Mouse (Mus musculus) liver, postnatal 0 days (tissue): ENCODE results near the gene Dcun1d4. TPM values are rescaled to one million over a fixed set of nuclear protein-coding genes. Genes with fewer than 3 reads are reported as not detected.

Experiments
- ATAC-seq: fragments of 200-750 bp; cut with Nextera tagmentation; 2 replicates; pipeline ENCODE4 v1.8.0; 2017; ENCODE audit warnings: mild to moderate bottlenecking, moderate library complexity
- DNase-seq: peaks from one replicate; pipeline ENCODE4 v3.0.0-alpha.2; 2016
- H3K27ac ChIP-seq: fragments of 300-500 bp; sonication (generic); 2 replicates; pipeline ENCODE4 v1.5.1; 2014; ENCODE audit warnings: antibody characterized with exemption, moderate library complexity, mild to moderate bottlenecking, low read depth
- H3K27me3 ChIP-seq: fragments of 300-500 bp; sonication (generic); 2 replicates; pipeline ENCODE4 v1.6.1; 2014; ENCODE audit warnings: low read length, control low read depth, mixed read lengths; ENCODE audit not compliant: insufficient read depth
- H3K36me3 ChIP-seq: fragments of 300-500 bp; sonication (generic); replicated peaks from 2 replicates; pipeline ENCODE4 v1.6.1; 2014; ENCODE audit warnings: mild to moderate bottlenecking, control low read depth, low read length, moderate library complexity, mixed read lengths; ENCODE audit not compliant: insufficient read depth
- H3K4me1 ChIP-seq: fragments of 300-500 bp; sonication (generic); 2 replicates; pipeline ENCODE4 v1.6.1; 2014; ENCODE audit warnings: antibody characterized with exemption, mild to moderate bottlenecking, control low read depth; ENCODE audit not compliant: insufficient read depth
- H3K4me2 ChIP-seq: fragments of 300-500 bp; sonication (generic); 2 replicates; pipeline ENCODE4 v1.6.1; 2014; ENCODE audit warnings: low read depth, mild to moderate bottlenecking, low read length, moderate library complexity, mixed read lengths
- H3K4me3 ChIP-seq: fragments of 300-500 bp; sonication (generic); 2 replicates; pipeline ENCODE4 v1.5.1; 2014; ENCODE audit warnings: low read depth, low read length
- H3K9ac ChIP-seq: fragments of 300-500 bp; sonication (generic); replicated peaks from 2 replicates; pipeline ENCODE4 v1.6.1; 2014; ENCODE audit warnings: mild to moderate bottlenecking, moderate library complexity
- H3K9me3 ChIP-seq: fragments of 300-500 bp; sonication (generic); 2 replicates; pipeline ENCODE4 v1.6.1; 2016; ENCODE audit warnings: mild to moderate bottlenecking, control low read depth, low read length, mixed read lengths
- CTCF ChIP-seq: sonication (generic); IDR thresholded peaks from 2 replicates; pipeline ENCODE4 v1.5.1; 2016; ENCODE audit warnings: antibody characterized with exemption, low read depth
- EP300 ChIP-seq: IDR thresholded peaks from 2 replicates; pipeline ENCODE4 v1.6.1; 2016; ENCODE audit warnings: antibody characterized with exemption, low read depth, mild to moderate bottlenecking
- WGBS: fragments of 180-500 bp; shearing (Covaris S2); extraction: QIAGEN DNeasy Blood & Tissue Kit; methylation state at CpG from one replicate; pipeline ENCODE4 v1.1.7; 2014; ENCODE audit not compliant: insufficient replicate concordance; 5-methylcytosine and 5-hydroxymethylcytosine counted together
- polyA plus RNA-seq: library from polyadenylated mRNA; unstranded; fragments of >200 nt; fragmentation: Nextera tagmentation; extraction: Ambion mirVana; gene quantifications from 2 replicates; pipeline ENCODE4 v1.2.1, GENCODE M21; 2015

Dcun1d4 gene
- polyA plus RNA-seq, 1 experiment from 2014 or later = 4.1 TPM

- no peak overlapping the region for H3K4me2 ChIP-seq
- no peaks in the 10 kb centered on the region for H3K4me1 ChIP-seq
- 83% methylated on average over 14 of the region's 14 CpGs for WGBS
- no peaks in the 10 kb centered on the region for H3K27me3 ChIP-seq
- no peak for TF ChIP-seq EP300
- no peak for TF ChIP-seq CTCF
- H3K27ac ChIP-seq = no peak overlapping the region
- 0 out of 2 replicates have a peak, but pooled peaks cover 2% of the 10 kb centered on the region for H3K36me3 ChIP-seq
- no peak for DNase-seq
- no peaks in the 10 kb centered on the region for H3K9me3 ChIP-seq
- no peak for ATAC-seq
- H3K9ac ChIP-seq = no peak overlapping the region
- H3K4me3 ChIP-seq = no peak overlapping the region
Observed at GRCm38 (mm10) chr5:73511074-73511473, 30.3 kb downstream of the Dcun1d4 start.

GRCm38 (mm10) chr5:73512241-73512640 is 31.4 kb downstream of the Dcun1d4 start:
- Histone ChIP-seq H3K9me3 (no peaks in the 10 kb centered on the region), H3K27ac (no peak overlapping the region), H3K4me3 (no peak overlapping the region), H3K36me3 (0 out of 2 replicates have a peak, but pooled peaks cover 2% of the 10 kb centered on the region), H3K9ac (no peak overlapping the region), H3K27me3 (no peaks in the 10 kb centered on the region), H3K4me2 (no peak overlapping the region), H3K4me1 (no peaks in the 10 kb centered on the region)
- no peak for DNase-seq
- TF ChIP-seq CTCF (no peak), EP300 (no peak)
- 85% methylated on average over 1 of the region's 1 CpGs for WGBS
- ATAC-seq = no peak

GRCm38 (mm10) chr5:73512661-73513060 is 31.9 kb downstream of the Dcun1d4 start:
- Histone ChIP-seq H3K4me1 (no peaks in the 10 kb centered on the region), H3K9ac (no peak overlapping the region), H3K36me3 (0 out of 2 replicates have a peak, but pooled peaks cover 2% of the 10 kb centered on the region), H3K4me2 (no peak overlapping the region), H3K27ac (no peak overlapping the region), H3K4me3 (no peak overlapping the region), H3K9me3 (no peaks in the 10 kb centered on the region), H3K27me3 (no peaks in the 10 kb centered on the region)
- TF ChIP-seq CTCF (no peak), EP300 (no peak)
- DNase-seq (no peak), ATAC-seq (no peak)
- WGBS = 82% methylated on average over 9 of the region's 9 CpGs

DNA sequence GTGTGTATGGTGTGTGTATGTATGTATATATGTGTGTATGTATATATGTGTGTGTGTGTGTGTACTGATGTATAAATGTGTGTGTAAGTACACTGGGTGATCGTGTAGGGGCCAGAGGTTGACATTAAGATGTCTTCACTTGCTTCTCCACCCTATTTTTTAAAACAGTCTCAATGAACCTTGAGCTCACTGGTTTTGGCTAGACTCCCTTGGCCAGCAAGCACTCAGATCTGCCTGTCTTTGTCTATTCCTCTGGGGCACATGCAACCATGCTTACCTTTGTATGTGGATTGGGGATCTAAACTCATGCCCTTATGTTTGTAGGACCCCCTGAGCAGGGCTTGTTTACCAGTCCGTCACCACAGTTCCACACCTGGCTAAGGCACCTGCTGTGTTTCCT is 33.4 kb downstream of the Dcun1d4 start:
- Histone ChIP-seq H3K4me1 (no peaks in the 10 kb centered on the region), H3K4me3 (no peak overlapping the region), H3K27me3 (no peaks in the 10 kb centered on the region), H3K9me3 (no peaks in the 10 kb centered on the region), H3K4me2 (no peak overlapping the region), H3K36me3 (0 out of 2 replicates have a peak, but pooled peaks cover 2% of the 10 kb centered on the region), H3K27ac (no peak overlapping the region), H3K9ac (no peak overlapping the region)
- ATAC-seq = no peak
- no peak for DNase-seq
- 79% methylated on average over 2 of the region's 2 CpGs for WGBS
- TF ChIP-seq CTCF (no peak), EP300 (no peak)

- TF ChIP-seq EP300 (no peak), CTCF (no peak)
- no peak overlapping the region for H3K4me3 ChIP-seq
- no peak for DNase-seq
- 84% methylated on average over 5 of the region's 5 CpGs for WGBS
- 0 out of 2 replicates have a peak, but pooled peaks cover 2% of the 10 kb centered on the region for H3K36me3 ChIP-seq
- H3K4me2 ChIP-seq = no peak overlapping the region
- no peak for ATAC-seq
- no peaks in the 10 kb centered on the region for H3K4me1 ChIP-seq
- no peaks in the 10 kb centered on the region for H3K27me3 ChIP-seq
- H3K9me3 ChIP-seq = no peaks in the 10 kb centered on the region
- no peak overlapping the region for H3K27ac ChIP-seq
- no peak overlapping the region for H3K9ac ChIP-seq
Observed at GRCm38 (mm10) chr5:73517299-73517698, 36.5 kb downstream of the Dcun1d4 start.

DNA sequence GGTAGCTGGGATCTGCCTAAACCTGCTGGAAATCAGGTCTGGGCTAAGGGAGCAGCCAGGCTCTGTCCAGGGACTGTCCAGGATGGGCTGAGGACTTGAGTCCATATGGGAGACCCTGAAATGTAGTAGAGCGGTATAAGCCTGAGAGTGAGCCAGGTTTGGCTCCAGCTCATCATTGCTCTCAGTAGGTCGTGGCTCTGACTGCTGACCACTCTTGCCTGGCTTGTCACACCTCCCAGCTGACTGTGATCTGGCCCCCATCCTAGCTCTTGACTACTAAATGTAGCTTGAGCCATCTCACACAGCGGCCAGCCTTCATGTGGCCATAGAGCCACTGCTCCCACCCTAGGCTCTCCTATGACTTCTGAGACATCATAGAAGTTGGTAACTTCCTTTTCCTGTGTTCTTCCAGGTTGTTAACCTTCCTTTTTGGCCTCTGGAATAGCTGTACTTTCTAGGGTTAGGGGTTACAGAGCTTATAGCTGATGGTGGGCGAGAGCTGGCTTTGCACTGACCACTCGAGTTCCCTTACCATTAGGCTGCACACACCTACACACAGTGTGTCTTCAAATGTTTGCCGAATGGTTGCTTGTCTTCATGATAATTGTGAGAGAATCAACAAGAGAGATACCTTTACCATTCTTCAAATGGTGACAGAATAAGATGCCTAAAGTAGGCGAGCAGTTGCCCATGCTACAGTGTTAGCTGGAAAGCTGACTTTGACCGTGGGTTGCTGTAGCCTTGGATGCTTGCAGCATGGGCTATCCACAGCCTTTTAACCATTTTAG is 37.8 kb downstream of the Dcun1d4 start:
- ATAC-seq (no peak), DNase-seq (no peak)
- Histone ChIP-seq H3K4me3 (no peak overlapping the region), H3K4me2 (no peak overlapping the region), H3K27ac (no peak overlapping the region), H3K9ac (no peak overlapping the region), H3K36me3 (no peaks in the 10 kb centered on the region), H3K4me1 (0 out of 2 replicates have a peak, but pooled peaks cover 2% of the 10 kb centered on the region), H3K9me3 (no peaks in the 10 kb centered on the region), H3K27me3 (no peaks in the 10 kb centered on the region)
- WGBS = 85% methylated on average over 8 of the region's 8 CpGs
- TF ChIP-seq CTCF = no peak
